Mouse (Mus musculus) limb, embryonic 13.5 days (tissue): ENCODE measurements around the gene Cmya5. TPM values are rescaled to one million over a fixed set of nuclear protein-coding genes. Genes with fewer than 3 reads are reported as not detected.

Experiments
- ATAC-seq: fragments of 200-750 bp; cut with Nextera tagmentation; 2 replicates; pipeline ENCODE4 v1.8.0; 2017; ENCODE audit warnings: low read depth, moderate number of reproducible peaks, moderate TSS enrichment; ENCODE audit not compliant: low FRiP score
- H3K27ac ChIP-seq: fragments of 300-500 bp; sonication (generic); 2 replicates; pipeline ENCODE4 v1.5.1; 2015; ENCODE audit warnings: inconsistent platforms, mild to moderate bottlenecking, moderate library complexity
- H3K27me3 ChIP-seq: fragments of 300-500 bp; sonication (generic); 2 replicates; pipeline ENCODE4 v1.6.1; 2015; ENCODE audit warnings: mild to moderate bottlenecking, inconsistent platforms
- H3K36me3 ChIP-seq: fragments of 300-500 bp; sonication (generic); 2 replicates; pipeline ENCODE4 v1.6.1; 2015; ENCODE audit warnings: inconsistent platforms, mild to moderate bottlenecking, moderate library complexity
- H3K4me1 ChIP-seq: fragments of 300-500 bp; sonication (generic); 2 replicates; pipeline ENCODE4 v1.6.1; 2015; ENCODE audit warnings: inconsistent platforms
- H3K4me2 ChIP-seq: fragments of 300-500 bp; sonication (generic); replicated peaks from 2 replicates; pipeline ENCODE4 v1.6.1; 2015; ENCODE audit warnings: inconsistent platforms, mild to moderate bottlenecking, moderate library complexity
- H3K4me3 ChIP-seq: fragments of 300-500 bp; sonication (generic); 2 replicates; pipeline ENCODE4 v1.5.1; 2015; ENCODE audit warnings: moderate library complexity, mild to moderate bottlenecking, inconsistent platforms
- H3K9ac ChIP-seq: fragments of 300-500 bp; sonication (generic); 2 replicates; pipeline ENCODE4 v1.6.1; 2015; ENCODE audit warnings: mild to moderate bottlenecking, inconsistent platforms
- H3K9me3 ChIP-seq: fragments of 300-500 bp; sonication (generic); 2 replicates; pipeline ENCODE4 v1.6.1; 2016; ENCODE audit warnings: inconsistent platforms
- WGBS: fragments of 180-500 bp; shearing (Covaris S2); methylation state at CpG from one replicate; pipeline ENCODE4 v1.1.7; 2015; 5-methylcytosine and 5-hydroxymethylcytosine counted together
- polyA plus RNA-seq: library from polyadenylated mRNA; unstranded; fragments of >200 nt; fragmentation: Nextera tagmentation; extraction: Ambion mirVana; gene quantifications from 2 replicates; pipeline ENCODE4 v1.2.1, GENCODE M21; 2015

Cmya5 gene
- polyA plus RNA-seq, 1 experiment from 2014 or later, result 0.22 TPM

GRCm38 (mm10) chr13:93057492-93058260 lies 86.8 kb downstream of the Cmya5 start:
- H3K4me1 ChIP-seq, result no peaks in the 10 kb centered on the region
- H3K9ac ChIP-seq, result no peak overlapping the region
- H3K4me2 ChIP-seq, result no peak overlapping the region
- H3K9me3 ChIP-seq, result no peaks in the 10 kb centered on the region
- no peak for ATAC-seq
- no peak overlapping the region for H3K4me3 ChIP-seq
- H3K27me3 ChIP-seq, result no peaks in the 10 kb centered on the region
- H3K36me3 ChIP-seq, result no peaks in the 10 kb centered on the region
- H3K27ac ChIP-seq, result no peak overlapping the region
- WGBS, result 81% methylated on average over 7 of the region's 7 CpGs

GRCm38 (mm10) chr13:93056091-93056490 lies 88.4 kb downstream of the Cmya5 start:
- WGBS, result 66% methylated on average over 1 of the region's 1 CpGs
- no peaks in the 10 kb centered on the region for H3K36me3 ChIP-seq
- H3K4me1 ChIP-seq, result no peaks in the 10 kb centered on the region
- H3K4me2 ChIP-seq, result no peak overlapping the region
- no peak overlapping the region for H3K9ac ChIP-seq
- no peak overlapping the region for H3K4me3 ChIP-seq
- no peak overlapping the region for H3K27ac ChIP-seq
- H3K27me3 ChIP-seq, result no peaks in the 10 kb centered on the region
- H3K9me3 ChIP-seq, result no peaks in the 10 kb centered on the region
- ATAC-seq, result no peak

GRCm38 (mm10) chr13:93051483-93051882 lies 93.0 kb downstream of the Cmya5 start:
- WGBS, result 75% methylated on average over 5 of the region's 5 CpGs
- no peak overlapping the region for H3K27ac ChIP-seq
- no peaks in the 10 kb centered on the region for H3K4me1 ChIP-seq
- no peaks in the 10 kb centered on the region for H3K36me3 ChIP-seq
- H3K4me2 ChIP-seq, result no peak overlapping the region
- H3K4me3 ChIP-seq, result no peak overlapping the region
- no peaks in the 10 kb centered on the region for H3K9me3 ChIP-seq
- H3K27me3 ChIP-seq, result no peaks in the 10 kb centered on the region
- H3K9ac ChIP-seq, result no peak overlapping the region
- ATAC-seq, result no peak

- no peaks in the 10 kb centered on the region for H3K36me3 ChIP-seq
- H3K4me1 ChIP-seq, result 0 out of 2 replicates have a peak, but pooled peaks cover 5% of the 10 kb centered on the region
- no peak overlapping the region for H3K27ac ChIP-seq
- no peaks in the 10 kb centered on the region for H3K27me3 ChIP-seq
- H3K4me3 ChIP-seq, result no peak overlapping the region
- H3K9me3 ChIP-seq, result no peaks in the 10 kb centered on the region
- H3K4me2 ChIP-seq, result no peak overlapping the region
- H3K9ac ChIP-seq, result no peak overlapping the region
- no peak for ATAC-seq
- 82% methylated on average over 9 of the region's 9 CpGs for WGBS
Observed at GRCm38 (mm10) chr13:93041021-93041420, 103.5 kb downstream of the Cmya5 start.

- no peak overlapping the region for H3K4me3 ChIP-seq
- WGBS, result 62% methylated on average over 4 of the region's 4 CpGs
- H3K9ac ChIP-seq, result no peak overlapping the region
- H3K36me3 ChIP-seq, result no peaks in the 10 kb centered on the region
- H3K4me2 ChIP-seq, result no peak overlapping the region
- ATAC-seq, result no peak
- H3K9me3 ChIP-seq, result no peaks in the 10 kb centered on the region
- no peak overlapping the region for H3K27ac ChIP-seq
- H3K27me3 ChIP-seq, result no peaks in the 10 kb centered on the region
- 0 out of 2 replicates have a peak, but pooled peaks cover under 1% of the 10 kb centered on the region for H3K4me1 ChIP-seq
Observed at GRCm38 (mm10) chr13:93036218-93036617, 108.3 kb downstream of the Cmya5 start.

GRCm38 (mm10) chr13:93029337-93029736 lies 115.2 kb downstream of the Cmya5 start:
- H3K36me3 ChIP-seq, result no peaks in the 10 kb centered on the region
- WGBS, result 87% methylated on average over 4 of the region's 4 CpGs
- H3K9me3 ChIP-seq, result 0 out of 2 replicates have a peak, but pooled peaks cover 6% of the 10 kb centered on the region
- no peaks in the 10 kb centered on the region for H3K27me3 ChIP-seq
- ATAC-seq, result no peak
- H3K4me3 ChIP-seq, result no peak overlapping the region
- H3K4me2 ChIP-seq, result no peak overlapping the region
- H3K27ac ChIP-seq, result no peak overlapping the region
- H3K9ac ChIP-seq, result no peak overlapping the region
- H3K4me1 ChIP-seq, result no peaks in the 10 kb centered on the region

GRCm38 (mm10) chr13:93024837-93025236 lies 119.7 kb downstream of the Cmya5 start:
- ATAC-seq, result no peak
- WGBS, result 71% methylated on average over 2 of the region's 2 CpGs
- H3K27ac ChIP-seq, result no peak overlapping the region

GRCm38 (mm10) chr13:93022158-93022557 lies 122.4 kb downstream of the Cmya5 start:
- H3K4me2 ChIP-seq, result no peak overlapping the region
- no peak for ATAC-seq
- 3% methylated on average over 1 of the region's 1 CpGs for WGBS

More at GRCm38 (mm10) chr13:93024837-93025236, 119.7 kb downstream of the Cmya5 start:
- Histone ChIP-seq H3K27me3 (no peaks in the 10 kb centered on the region), H3K4me3 (no peak overlapping the region), H3K9ac (no peak overlapping the region), H3K36me3 (no peaks in the 10 kb centered on the region), H3K4me2 (no peak overlapping the region), H3K9me3 (0 out of 2 replicates have a peak, but pooled peaks cover 6% of the 10 kb centered on the region), H3K4me1 (no peaks in the 10 kb centered on the region)

GRCm38 (mm10) chr13:93012952-93013351 lies 131.6 kb downstream of the Cmya5 start:
- 50% methylated on average over 8 of the region's 8 CpGs for WGBS
- H3K4me1 ChIP-seq, result no peaks in the 10 kb centered on the region
- H3K27me3 ChIP-seq, result no peaks in the 10 kb centered on the region
- no peak for ATAC-seq
- no peak overlapping the region for H3K4me3 ChIP-seq
- 0 out of 2 replicates have a peak, but pooled peaks cover 3% of the 10 kb centered on the region for H3K9me3 ChIP-seq
- no peak overlapping the region for H3K27ac ChIP-seq
- H3K9ac ChIP-seq, result no peak overlapping the region
- no peaks in the 10 kb centered on the region for H3K36me3 ChIP-seq
- no peak overlapping the region for H3K4me2 ChIP-seq

More at GRCm38 (mm10) chr13:93022158-93022557, 122.4 kb downstream of the Cmya5 start:
- Histone ChIP-seq H3K36me3 (no peaks in the 10 kb centered on the region), H3K27me3 (no peaks in the 10 kb centered on the region), H3K9me3 (no peaks in the 10 kb centered on the region), H3K27ac (no peak overlapping the region), H3K4me1 (no peaks in the 10 kb centered on the region), H3K4me3 (no peak overlapping the region), H3K9ac (no peak overlapping the region)

- no peak overlapping the region for H3K27ac ChIP-seq
- H3K4me3 ChIP-seq, result no peak overlapping the region
- no peak for ATAC-seq
- H3K36me3 ChIP-seq, result no peaks in the 10 kb centered on the region
- 0 out of 2 replicates have a peak, but pooled peaks cover 3% of the 10 kb centered on the region for H3K9me3 ChIP-seq
- WGBS, result 86% methylated on average over 4 of the region's 4 CpGs
- no peak overlapping the region for H3K4me2 ChIP-seq
- no peak overlapping the region for H3K9ac ChIP-seq
- no peaks in the 10 kb centered on the region for H3K27me3 ChIP-seq
- no peaks in the 10 kb centered on the region for H3K4me1 ChIP-seq
Observed at GRCm38 (mm10) chr13:93011315-93011714, 133.2 kb downstream of the Cmya5 start.

- H3K4me1 ChIP-seq, result no peaks in the 10 kb centered on the region
- WGBS, result 87% methylated on average over 7 of the region's 7 CpGs
- no peaks in the 10 kb centered on the region for H3K36me3 ChIP-seq
- no peak overlapping the region for H3K27ac ChIP-seq
- H3K4me3 ChIP-seq, result no peak overlapping the region
- H3K9ac ChIP-seq, result no peak overlapping the region
- H3K9me3 ChIP-seq, result 0 out of 2 replicates have a peak, but pooled peaks cover 2% of the 10 kb centered on the region
- H3K27me3 ChIP-seq, result no peaks in the 10 kb centered on the region
- no peak for ATAC-seq
- no peak overlapping the region for H3K4me2 ChIP-seq
Observed at GRCm38 (mm10) chr13:93010524-93010923, 134.0 kb downstream of the Cmya5 start.

GRCm38 (mm10) chr13:93007078-93007477 lies 137.4 kb downstream of the Cmya5 start:
- no peaks in the 10 kb centered on the region for H3K9me3 ChIP-seq
- ATAC-seq, result no peak
- H3K27me3 ChIP-seq, result no peaks in the 10 kb centered on the region
- 75% methylated on average over 4 of the region's 4 CpGs for WGBS
- H3K4me1 ChIP-seq, result no peaks in the 10 kb centered on the region
- H3K4me3 ChIP-seq, result no peak overlapping the region
- no peak overlapping the region for H3K4me2 ChIP-seq
- no peak overlapping the region for H3K9ac ChIP-seq
- no peaks in the 10 kb centered on the region for H3K36me3 ChIP-seq
- no peak overlapping the region for H3K27ac ChIP-seq

GRCm38 (mm10) chr13:93006347-93006746 lies 138.2 kb downstream of the Cmya5 start:
- H3K4me3 ChIP-seq, result no peak overlapping the region
- no peaks in the 10 kb centered on the region for H3K4me1 ChIP-seq
- 90% methylated on average over 4 of the region's 4 CpGs for WGBS
- H3K4me2 ChIP-seq, result no peak overlapping the region
- no peak for ATAC-seq
- H3K9me3 ChIP-seq, result no peaks in the 10 kb centered on the region
- no peak overlapping the region for H3K9ac ChIP-seq
- H3K36me3 ChIP-seq, result no peaks in the 10 kb centered on the region
- H3K27ac ChIP-seq, result no peak overlapping the region
- no peaks in the 10 kb centered on the region for H3K27me3 ChIP-seq
